Mouse (Mus musculus): Measurements from ENCODE around the gene Mta3. TPM values are rescaled to one million over a fixed set of nuclear protein-coding genes. Genes with fewer than 3 reads are reported as not detected.

Gene Mta3
- polyA plus RNA-seq, 1 experiment from 2014 or later, result 44.5 TPM

DNA sequence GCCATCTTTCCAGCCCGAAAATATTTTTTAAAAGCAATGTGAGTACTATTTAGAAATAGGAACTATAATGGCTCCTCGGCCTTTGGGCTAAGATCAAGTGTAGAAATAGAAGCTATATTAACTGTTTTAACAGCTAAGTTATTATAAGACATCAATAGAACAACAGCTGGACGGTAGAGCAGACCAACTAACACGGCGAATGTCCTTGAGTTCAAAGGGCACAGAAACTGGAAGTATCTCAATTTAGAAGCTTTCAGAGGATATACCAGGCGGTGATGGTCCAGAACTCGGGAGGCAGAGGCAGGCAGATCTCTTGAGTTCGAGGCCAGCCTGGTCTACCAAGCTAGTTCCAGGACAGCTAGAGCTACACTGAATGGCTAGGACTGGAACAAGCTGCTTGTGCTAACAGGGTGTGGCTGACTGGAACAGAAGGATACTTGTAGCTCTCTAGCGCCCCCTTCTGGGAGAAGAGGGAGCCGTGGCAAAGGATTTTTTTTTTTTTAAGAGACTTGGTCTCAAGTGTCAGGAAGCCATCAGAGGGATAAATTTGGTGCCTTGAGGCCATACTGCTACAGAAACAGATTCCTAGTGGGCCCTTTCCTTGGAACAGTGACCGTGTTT lies 101.9 kb downstream of the Mta3 start:
- Histone ChIP-seq H3K36me3 (replicated peaks; ENCODE audit: control insufficient read depth, insufficient read depth, low read depth, low read length) (no peaks in the 10 kb centered on the region), H3K9me3 (replicated peaks; ENCODE audit: control insufficient read depth, low read length) (no peaks in the 10 kb centered on the region), H3K27ac (replicated peaks; ENCODE audit: low read depth, low read length) (no peak overlapping the region), H3K4me1 (ENCODE audit: control insufficient read depth, insufficient read depth, low read length) (no peaks in the 10 kb centered on the region), H3K4me3 (ENCODE audit: low read depth, low read length) (no peak overlapping the region), H3K9ac (replicated peaks; ENCODE audit: low read length) (no peak overlapping the region), H3K4me2 (ENCODE audit: low read depth, low read length) (no peak overlapping the region), H3K27me3 (ENCODE audit: control insufficient read depth, insufficient read depth, low read length) (no peaks in the 10 kb centered on the region)
- no peak for ATAC-seq (replicated peaks; ENCODE audit: insufficient number of reproducible peaks, low FRiP score, low TSS enrichment, low read depth)
- DNase-seq (ENCODE audit: low spot score), result peak; percentile 75
- WGBS, result 72% methylated on average over 11 of the region's 11 CpGs

DNA sequence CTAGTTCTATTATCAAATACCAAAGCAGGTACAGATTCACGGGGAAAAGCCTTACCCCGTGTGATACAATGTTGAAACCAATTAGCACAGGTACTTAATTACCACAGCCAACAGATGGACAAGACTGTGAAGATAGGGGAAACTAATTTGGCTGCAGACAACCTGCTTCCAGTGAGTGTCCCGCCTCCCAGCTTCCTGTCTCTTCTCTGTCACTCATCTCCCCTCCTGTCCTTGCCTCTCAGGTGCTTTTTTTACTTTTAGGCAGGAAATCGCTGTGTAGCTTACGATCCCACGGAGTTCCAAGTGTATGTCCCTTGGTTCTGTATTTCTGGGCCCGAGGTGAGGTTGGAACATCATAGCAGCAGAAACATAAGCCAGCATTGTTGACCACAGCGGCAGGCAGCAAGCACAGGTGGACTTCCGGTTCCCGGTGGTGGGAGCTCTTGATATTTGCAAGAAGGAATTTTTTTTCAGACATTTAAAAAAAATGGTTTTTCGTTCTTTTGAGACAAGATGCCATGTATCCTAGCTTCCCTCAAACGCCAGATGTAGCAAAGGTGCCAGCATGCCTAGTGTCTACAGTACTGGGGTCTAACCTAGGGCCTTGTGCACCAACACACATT lies 102.6 kb downstream of the Mta3 start:
- no peaks in the 10 kb centered on the region for H3K4me1 ChIP-seq (ENCODE audit: control insufficient read depth, insufficient read depth, low read length)
- H3K4me3 ChIP-seq (ENCODE audit: low read depth, low read length), result no peak overlapping the region
- no peaks in the 10 kb centered on the region for H3K36me3 ChIP-seq (replicated peaks; ENCODE audit: control insufficient read depth, insufficient read depth, low read depth, low read length)
- no peak for ATAC-seq (replicated peaks; ENCODE audit: insufficient number of reproducible peaks, low FRiP score, low TSS enrichment, low read depth)
- H3K27me3 ChIP-seq (ENCODE audit: control insufficient read depth, insufficient read depth, low read length), result no peaks in the 10 kb centered on the region
- no peak overlapping the region for H3K4me2 ChIP-seq (ENCODE audit: low read depth, low read length)
- no peak overlapping the region for H3K9ac ChIP-seq (replicated peaks; ENCODE audit: low read length)
- H3K27ac ChIP-seq (replicated peaks; ENCODE audit: low read depth, low read length), result no peak overlapping the region
- WGBS, result 87% methylated on average over 12 of the region's 12 CpGs
- H3K9me3 ChIP-seq (replicated peaks; ENCODE audit: control insufficient read depth, low read length), result no peaks in the 10 kb centered on the region
- DNase-seq (ENCODE audit: low spot score), result no peak

DNA sequence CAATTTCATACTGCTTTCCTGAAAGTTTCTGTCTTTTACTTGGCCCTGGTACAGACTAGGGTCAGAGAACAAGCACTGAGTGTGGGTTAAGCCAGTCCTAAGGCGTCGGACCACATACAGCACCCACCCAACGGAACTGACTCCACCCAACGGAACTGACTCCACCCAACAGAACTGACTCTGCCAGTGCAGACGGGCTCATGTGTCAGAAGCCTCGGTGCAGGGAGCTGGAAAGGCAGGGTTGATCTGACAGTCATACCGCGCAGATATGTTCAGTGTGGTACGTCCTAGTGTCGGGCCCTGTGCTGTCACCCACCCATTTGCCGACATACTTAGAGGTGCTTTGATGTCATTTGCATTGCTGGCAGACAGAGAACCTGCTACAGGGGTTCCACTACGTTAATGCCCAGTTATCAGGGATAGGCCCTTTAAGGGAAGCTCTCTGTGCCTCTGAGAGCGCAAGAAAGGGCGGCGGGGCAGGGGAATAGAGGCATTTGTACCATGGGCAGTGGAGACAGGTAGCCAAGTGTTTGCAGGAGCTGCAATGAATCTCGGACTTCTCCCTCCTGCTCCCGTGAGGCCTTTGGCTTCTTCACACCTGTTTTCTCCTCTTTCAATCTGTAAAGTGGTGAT lies 103.3 kb downstream of the Mta3 start:
- no peak overlapping the region for H3K27ac ChIP-seq (replicated peaks; ENCODE audit: low read depth, low read length)
- no peak overlapping the region for H3K9ac ChIP-seq (replicated peaks; ENCODE audit: low read length)
- DNase-seq (ENCODE audit: low spot score) (no peak), ATAC-seq (replicated peaks; ENCODE audit: insufficient number of reproducible peaks, low FRiP score, low TSS enrichment, low read depth) (0 out of 2 replicates have a peak, but pooled peaks have one; percentile 41)
- H3K9me3 ChIP-seq (replicated peaks; ENCODE audit: control insufficient read depth, low read length), result no peaks in the 10 kb centered on the region
- H3K27me3 ChIP-seq (ENCODE audit: control insufficient read depth, insufficient read depth, low read length), result no peaks in the 10 kb centered on the region
- 89% methylated on average over 17 of the region's 17 CpGs for WGBS
- H3K4me3 ChIP-seq (ENCODE audit: low read depth, low read length), result no peak overlapping the region
- H3K36me3 ChIP-seq (replicated peaks; ENCODE audit: control insufficient read depth, insufficient read depth, low read depth, low read length), result no peaks in the 10 kb centered on the region
- no peaks in the 10 kb centered on the region for H3K4me1 ChIP-seq (ENCODE audit: control insufficient read depth, insufficient read depth, low read length)
- no peak overlapping the region for H3K4me2 ChIP-seq (ENCODE audit: low read depth, low read length)

DNA sequence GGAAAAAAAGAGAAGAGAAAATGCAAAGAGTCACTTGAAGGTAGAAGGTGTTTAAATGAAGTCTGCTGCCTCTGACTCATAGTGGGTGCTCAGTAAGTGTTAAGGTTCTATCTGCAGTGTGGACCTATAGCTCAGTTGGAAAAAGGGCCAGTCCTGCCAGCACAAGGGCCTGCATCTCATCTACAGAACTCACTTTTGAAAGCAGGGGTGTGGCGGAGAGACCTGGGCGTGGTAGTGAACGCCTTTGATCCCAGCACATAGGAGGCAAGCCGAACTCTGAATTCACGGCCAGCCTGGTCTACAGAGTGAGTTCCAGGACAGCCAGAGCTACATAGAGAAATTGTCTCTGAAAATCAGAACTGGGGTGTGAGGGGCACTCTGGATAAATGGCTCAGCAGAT lies 104.3 kb downstream of the Mta3 start:
- 91% methylated on average over 5 of the region's 5 CpGs for WGBS
- ATAC-seq (replicated peaks; ENCODE audit: insufficient number of reproducible peaks, low FRiP score, low TSS enrichment, low read depth), result no peak
- Histone ChIP-seq H3K4me2 (ENCODE audit: low read depth, low read length) (no peak overlapping the region), H3K27me3 (ENCODE audit: control insufficient read depth, insufficient read depth, low read length) (no peaks in the 10 kb centered on the region), H3K4me1 (ENCODE audit: control insufficient read depth, insufficient read depth, low read length) (no peaks in the 10 kb centered on the region), H3K27ac (replicated peaks; ENCODE audit: low read depth, low read length) (no peak overlapping the region), H3K36me3 (replicated peaks; ENCODE audit: control insufficient read depth, insufficient read depth, low read depth, low read length) (no peaks in the 10 kb centered on the region), H3K4me3 (ENCODE audit: low read depth, low read length) (no peak overlapping the region), H3K9ac (replicated peaks; ENCODE audit: low read length) (no peak overlapping the region), H3K9me3 (replicated peaks; ENCODE audit: control insufficient read depth, low read length) (no peaks in the 10 kb centered on the region)
- DNase-seq (ENCODE audit: low spot score), result no peak

DNA sequence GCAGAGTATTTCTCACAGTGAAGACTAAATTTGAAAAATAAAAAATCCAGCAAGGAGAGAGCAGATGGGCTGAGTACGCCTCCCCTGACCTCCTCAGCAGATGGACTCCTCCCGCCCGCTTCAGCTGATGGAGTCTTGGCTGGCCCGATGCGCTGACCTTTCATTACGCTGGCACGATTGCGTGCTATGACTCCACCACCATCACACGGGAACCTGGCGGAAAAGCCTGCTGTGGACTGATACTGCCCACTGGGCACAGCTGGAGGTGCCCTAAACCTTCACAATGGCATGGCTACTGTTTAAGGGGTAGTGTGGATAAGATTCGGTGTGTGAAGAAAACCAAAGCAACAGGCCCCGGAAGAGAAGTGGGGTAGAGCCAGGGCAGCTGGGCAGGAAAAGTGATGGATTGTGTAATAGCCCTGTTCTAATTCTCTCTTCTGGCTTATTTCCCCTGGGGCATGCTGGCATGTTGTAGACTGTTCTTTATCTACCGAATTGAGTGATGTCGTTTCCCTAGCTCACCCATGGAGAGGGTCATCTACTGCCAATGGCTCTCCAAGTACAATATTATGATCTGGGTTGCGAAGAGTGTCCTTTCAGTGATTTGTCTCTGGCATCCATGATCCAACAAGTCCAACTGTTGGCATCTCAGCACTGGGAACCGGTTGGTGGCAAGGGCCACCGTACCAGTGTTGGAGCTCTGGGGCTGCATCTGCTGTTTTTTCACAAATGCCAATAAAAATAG lies 106.4 kb downstream of the Mta3 start:
- Histone ChIP-seq H3K4me2 (ENCODE audit: low read depth, low read length) (no peak overlapping the region), H3K4me1 (ENCODE audit: control insufficient read depth, insufficient read depth, low read length) (no peaks in the 10 kb centered on the region), H3K9me3 (replicated peaks; ENCODE audit: control insufficient read depth, low read length) (no peaks in the 10 kb centered on the region), H3K27ac (replicated peaks; ENCODE audit: low read depth, low read length) (no peak overlapping the region), H3K36me3 (replicated peaks; ENCODE audit: control insufficient read depth, insufficient read depth, low read depth, low read length) (no peaks in the 10 kb centered on the region), H3K9ac (replicated peaks; ENCODE audit: low read length) (no peak overlapping the region), H3K4me3 (ENCODE audit: low read depth, low read length) (no peak overlapping the region), H3K27me3 (ENCODE audit: control insufficient read depth, insufficient read depth, low read length) (no peaks in the 10 kb centered on the region)
- WGBS, result 92% methylated on average over 17 of the region's 17 CpGs
- ATAC-seq (replicated peaks; ENCODE audit: insufficient number of reproducible peaks, low FRiP score, low TSS enrichment, low read depth), result no peak
- DNase-seq (ENCODE audit: low spot score), result no peak

- no peaks in the 10 kb centered on the region for H3K27me3 ChIP-seq (ENCODE audit: control insufficient read depth, insufficient read depth, low read length)
- no peaks in the 10 kb centered on the region for H3K9me3 ChIP-seq (replicated peaks; ENCODE audit: control insufficient read depth, low read length)
- no peak overlapping the region for H3K27ac ChIP-seq (replicated peaks; ENCODE audit: low read depth, low read length)
- H3K36me3 ChIP-seq (replicated peaks; ENCODE audit: control insufficient read depth, insufficient read depth, low read depth, low read length), result no peaks in the 10 kb centered on the region
- 89% methylated on average over 4 of the region's 4 CpGs for WGBS
- no peak overlapping the region for H3K4me3 ChIP-seq (ENCODE audit: low read depth, low read length)
- no peak for DNase-seq (ENCODE audit: low spot score)
- ATAC-seq (replicated peaks; ENCODE audit: insufficient number of reproducible peaks, low FRiP score, low TSS enrichment, low read depth), result no peak
- no peak overlapping the region for H3K4me2 ChIP-seq (ENCODE audit: low read depth, low read length)
- no peak overlapping the region for H3K9ac ChIP-seq (replicated peaks; ENCODE audit: low read length)
- H3K4me1 ChIP-seq (ENCODE audit: control insufficient read depth, insufficient read depth, low read length), result no peaks in the 10 kb centered on the region
These were observed 107.1 kb downstream of the Mta3 start for GRCm38 (mm10) chr17:83813050-83813449.

GRCm38 (mm10) chr17:83816996-83817395 lies 111.0 kb downstream of the Mta3 start:
- Histone ChIP-seq H3K9ac (replicated peaks; ENCODE audit: low read length) (no peak overlapping the region), H3K9me3 (replicated peaks; ENCODE audit: control insufficient read depth, low read length) (no peaks in the 10 kb centered on the region), H3K27ac (replicated peaks; ENCODE audit: low read depth, low read length) (no peak overlapping the region), H3K4me2 (ENCODE audit: low read depth, low read length) (no peak overlapping the region), H3K4me3 (ENCODE audit: low read depth, low read length) (no peak overlapping the region), H3K4me1 (ENCODE audit: control insufficient read depth, insufficient read depth, low read length) (no peaks in the 10 kb centered on the region), H3K27me3 (ENCODE audit: control insufficient read depth, insufficient read depth, low read length) (no peaks in the 10 kb centered on the region), H3K36me3 (replicated peaks; ENCODE audit: control insufficient read depth, insufficient read depth, low read depth, low read length) (no peaks in the 10 kb centered on the region)
- ATAC-seq (replicated peaks; ENCODE audit: insufficient number of reproducible peaks, low FRiP score, low TSS enrichment, low read depth) (no peak), DNase-seq (ENCODE audit: low spot score) (no peak)
- WGBS, result 79% methylated on average over 7 of the region's 7 CpGs

DNA sequence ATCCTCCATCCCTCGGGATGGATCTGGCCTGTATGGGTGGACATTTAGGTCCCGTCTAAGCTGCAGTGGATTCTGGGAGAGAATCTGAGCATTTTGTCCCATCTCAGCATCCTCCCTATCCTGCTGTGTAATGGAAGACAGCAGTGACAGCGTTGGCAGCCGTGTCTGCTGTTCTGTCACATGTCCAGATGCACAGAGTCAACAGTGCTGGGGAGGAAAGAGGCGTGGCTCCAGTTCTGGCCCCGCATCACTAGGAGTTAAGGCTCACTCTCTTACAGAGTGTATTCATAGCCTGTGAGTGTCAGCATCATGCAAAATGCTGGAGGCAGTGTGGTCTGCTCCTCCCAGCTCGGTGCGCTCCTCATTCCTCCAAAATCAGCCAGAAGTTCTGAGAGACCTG lies 113.5 kb downstream of the Mta3 start:
- 62% methylated on average over 8 of the region's 8 CpGs for WGBS
- DNase-seq (ENCODE audit: low spot score) (no peak), ATAC-seq (replicated peaks; ENCODE audit: insufficient number of reproducible peaks, low FRiP score, low TSS enrichment, low read depth) (0 out of 2 replicates have a peak, but pooled peaks have one; percentile 31)
- Histone ChIP-seq H3K4me3 (ENCODE audit: low read depth, low read length) (no peak overlapping the region), H3K36me3 (replicated peaks; ENCODE audit: control insufficient read depth, insufficient read depth, low read depth, low read length) (no peaks in the 10 kb centered on the region), H3K4me1 (ENCODE audit: control insufficient read depth, insufficient read depth, low read length) (no peaks in the 10 kb centered on the region), H3K27me3 (ENCODE audit: control insufficient read depth, insufficient read depth, low read length) (no peaks in the 10 kb centered on the region), H3K4me2 (ENCODE audit: low read depth, low read length) (no peak overlapping the region), H3K9me3 (replicated peaks; ENCODE audit: control insufficient read depth, low read length) (no peaks in the 10 kb centered on the region), H3K9ac (replicated peaks; ENCODE audit: low read length) (no peak overlapping the region), H3K27ac (replicated peaks; ENCODE audit: low read depth, low read length) (no peak overlapping the region)

Measured in embryonic facial prominence, embryonic 11.5 days (tissue).